Mouse (Mus musculus): ENCODE results near the gene Vstm5.
"Not testable (repeated sequence)": the region's sequence is repeated elsewhere in the genome, so short reads cannot be mapped to it uniquely, and the experiment has no call there.

Gene Vstm5

GRCm38 (mm10) chr9:15263487-15263886, 24.6 kb downstream of the Vstm5 start:
- no peak for DNase-seq

GRCm38 (mm10) chr9:15273981-15274380, 35.1 kb downstream of the Vstm5 start:
- DNase-seq: no peak

GRCm38 (mm10) chr9:15276855-15277254, 38.0 kb downstream of the Vstm5 start:
- no peak for DNase-seq

GRCm38 (mm10) chr9:15278343-15278742, 39.5 kb downstream of the Vstm5 start:
- no peak for DNase-seq

- no peak for DNase-seq
Observed at GRCm38 (mm10) chr9:15279139-15279648, 40.3 kb downstream of the Vstm5 start.

- peak; percentile 90 to 91 for DNase-seq
Observed at GRCm38 (mm10) chr9:15279649-15280490, 41.0 kb downstream of the Vstm5 start, which contains the start of gene Med17. Gene Med17 (minus strand): TSS chr9:15279931.

- DNase-seq: no peak
Observed at GRCm38 (mm10) chr9:15280491-15280879, 41.6 kb downstream of the Vstm5 start.

GRCm38 (mm10) chr9:15285443-15285842, 46.6 kb downstream of the Vstm5 start:
- DNase-seq: peak in 1 of 2 experiments; percentile 13

GRCm38 (mm10) chr9:15287846-15288245, 49.0 kb downstream of the Vstm5 start:
- DNase-seq: no peak

GRCm38 (mm10) chr9:15288402-15288801, 49.6 kb downstream of the Vstm5 start:
- DNase-seq: no peak

- no peak for DNase-seq
Observed at GRCm38 (mm10) chr9:15289251-15289650, 50.4 kb downstream of the Vstm5 start.

GRCm38 (mm10) chr9:15297112-15297511, 58.3 kb downstream of the Vstm5 start:
- no peak for DNase-seq

GRCm38 (mm10) chr9:15298451-15298850, 59.6 kb downstream of the Vstm5 start:
- no peak for DNase-seq

- no peak for DNase-seq
Observed at GRCm38 (mm10) chr9:15300056-15300455, 61.2 kb downstream of the Vstm5 start.

GRCm38 (mm10) chr9:15301399-15301798, 62.6 kb downstream of the Vstm5 start:
- no peak for DNase-seq

GRCm38 (mm10) chr9:15302006-15302405, 63.2 kb downstream of the Vstm5 start:
- DNase-seq: not testable (repeated sequence)

GRCm38 (mm10) chr9:15302881-15303280, 64.0 kb downstream of the Vstm5 start:
- DNase-seq: no peak

- peak; percentile 97 to 100 for DNase-seq
Observed at GRCm38 (mm10) chr9:15305503-15306397, 66.9 kb downstream of the Vstm5 start, which contains the start of gene Taf1d. Gene Taf1d (plus strand): TSS chr9:15306214.

GRCm38 (mm10) chr9:15306398-15307119, 67.7 kb downstream of the Vstm5 start, which contains the start of gene 4931406C07Rik:
Gene 4931406C07Rik (minus strand): TSS chr9:15306448.
- DNase-seq: no peak

GRCm38 (mm10) chr9:15307257-15307656, 68.4 kb downstream of the Vstm5 start:
- DNase-seq: no peak

GRCm38 (mm10) chr9:15308254-15308653, 69.4 kb downstream of the Vstm5 start:
- DNase-seq: no peak

Measured in thymus, postnatal 36 days (tissue).